Mouse (Mus musculus) ES-E14 (cell line): Measurements from ENCODE around the gene Cpa4.

Source experiments
- CHD2 ChIP-seq: IDR thresholded peaks from 2 replicates; pipeline ENCODE4 v1.6.1; 2014; ENCODE audit warnings: mild to moderate bottlenecking, low read depth, low read length, inconsistent platforms
- MAFK ChIP-seq: IDR thresholded peaks from 2 replicates; pipeline ENCODE4 v1.6.1; 2014; ENCODE audit warnings: mild to moderate bottlenecking, low read depth, low read length, inconsistent platforms; ENCODE audit not compliant: insufficient read depth

DNA sequence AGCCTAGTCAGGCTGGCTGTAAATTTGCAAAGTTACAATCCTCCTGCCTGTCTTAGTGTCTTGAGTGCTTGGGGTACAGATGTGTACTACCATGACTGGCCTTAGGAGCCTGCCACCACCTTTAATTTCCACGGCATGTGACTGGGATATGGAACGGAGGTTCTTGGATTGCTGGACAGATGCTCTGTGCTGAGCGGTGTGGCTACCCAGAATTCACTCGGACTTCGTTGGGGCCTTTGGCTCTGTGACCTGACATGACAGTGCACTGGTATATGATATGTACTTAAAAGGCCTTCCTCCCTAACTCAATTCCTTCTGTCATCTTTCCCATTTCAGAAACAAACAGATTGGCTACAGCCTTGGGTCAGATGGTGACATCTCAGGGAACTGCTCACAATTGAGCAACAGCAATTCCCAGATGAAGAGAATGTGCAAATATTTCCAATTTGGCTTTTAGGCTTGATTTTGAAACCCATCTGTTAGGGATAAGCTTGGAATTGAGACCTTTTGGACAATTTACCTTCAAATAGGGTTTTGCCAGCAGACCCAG lies 13.5 kb upstream of the Cpa4 start:
- TF ChIP-seq CHD2 (no peak), MAFK (no peak)
